Mouse (Mus musculus): ENCODE data around the gene Resf1. TPM values are rescaled to one million over a fixed set of nuclear protein-coding genes. Genes with fewer than 3 reads are reported as not detected.
"Not testable (repeated sequence)": the region's sequence is repeated elsewhere in the genome, so short reads cannot be mapped to it uniquely, and the experiment has no call there.

The Resf1 gene
- polyA plus RNA-seq, 1 experiment from 2014 or later: 44.8 TPM

DNA sequence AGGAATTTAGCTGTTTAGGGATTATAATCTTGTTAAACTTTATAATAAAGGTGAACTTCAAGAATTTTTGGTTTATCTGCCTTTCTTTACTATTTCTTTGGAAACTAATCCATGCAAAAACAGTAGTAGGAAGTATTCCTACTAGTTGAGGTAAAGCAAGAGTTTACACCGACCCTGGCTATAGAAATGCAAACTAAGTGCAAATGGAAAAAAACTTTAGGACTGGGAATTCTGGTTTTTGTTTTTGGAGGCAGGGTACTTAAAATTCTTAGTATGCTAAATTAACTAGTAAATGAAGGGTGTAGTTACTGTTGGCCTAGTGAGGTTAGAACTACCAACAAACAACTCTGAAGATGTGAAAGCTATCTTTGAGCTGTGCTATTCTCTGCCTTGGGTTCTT lies 3.0 kb downstream of the Resf1 start:
- peaks cover 13% of the 10 kb centered on the region for H3K4me1 ChIP-seq
- no peak for ATAC-seq (ENCODE audit: low FRiP score)
- no peak overlapping the region for H3K27ac ChIP-seq
- H3K9ac ChIP-seq: no peak overlapping the region
- WGBS: 85% methylated on average over 1 of the region's 1 CpGs
- H3K27me3 ChIP-seq: no peaks in the 10 kb centered on the region
- no peaks in the 10 kb centered on the region for H3K9me3 ChIP-seq
- H3K4me2 ChIP-seq: no peak overlapping the region
- H3K36me3 ChIP-seq (replicated peaks): peaks cover 37% of the 10 kb centered on the region
- no peak overlapping the region for H3K4me3 ChIP-seq (replicated peaks)

DNA sequence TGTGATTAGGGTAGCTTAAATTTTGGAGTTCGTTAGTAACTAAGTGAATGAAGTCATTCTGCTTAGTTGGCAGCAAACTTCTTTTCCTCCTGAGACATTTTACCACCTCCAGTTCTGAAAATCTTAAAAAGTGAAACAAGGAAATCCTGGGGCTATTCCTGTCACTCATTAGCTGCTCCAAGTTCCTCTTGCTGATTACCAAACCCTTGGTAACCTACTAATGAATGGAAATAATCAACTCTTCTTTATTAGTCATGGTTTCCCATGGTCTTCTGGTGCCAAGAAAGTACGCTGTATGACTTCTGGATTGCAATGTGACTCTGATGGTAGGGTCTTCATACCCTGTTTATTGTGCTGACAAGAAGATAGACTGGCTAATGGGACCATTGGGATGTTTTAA lies 5.7 kb downstream of the Resf1 start:
- Histone ChIP-seq H3K9me3 (no peaks in the 10 kb centered on the region), H3K36me3 (replicated peaks) (peaks cover 56% of the 10 kb centered on the region), H3K4me2 (no peak overlapping the region), H3K4me3 (replicated peaks) (no peak overlapping the region), H3K4me1 (peaks cover 13% of the 10 kb centered on the region), H3K27me3 (no peaks in the 10 kb centered on the region), H3K27ac (no peak overlapping the region), H3K9ac (no peak overlapping the region)
- 72% methylated on average over 2 of the region's 2 CpGs for WGBS
- ATAC-seq (ENCODE audit: low FRiP score): no peak

- no peak overlapping the region for H3K27ac ChIP-seq
- no peaks in the 10 kb centered on the region for H3K27me3 ChIP-seq
- H3K4me2 ChIP-seq: no peak overlapping the region
- H3K9me3 ChIP-seq: no peaks in the 10 kb centered on the region
- H3K9ac ChIP-seq: no peak overlapping the region
- H3K4me1 ChIP-seq: no peaks in the 10 kb centered on the region
- no peak for ATAC-seq (ENCODE audit: low FRiP score)
- peaks cover 77% of the 10 kb centered on the region for H3K36me3 ChIP-seq (replicated peaks)
- H3K4me3 ChIP-seq (replicated peaks): no peak overlapping the region
- WGBS: 92% methylated on average over 4 of the region's 4 CpGs
Observed at GRCm38 (mm10) chr6:149323523-149324241, 14.5 kb downstream of the Resf1 start.

DNA sequence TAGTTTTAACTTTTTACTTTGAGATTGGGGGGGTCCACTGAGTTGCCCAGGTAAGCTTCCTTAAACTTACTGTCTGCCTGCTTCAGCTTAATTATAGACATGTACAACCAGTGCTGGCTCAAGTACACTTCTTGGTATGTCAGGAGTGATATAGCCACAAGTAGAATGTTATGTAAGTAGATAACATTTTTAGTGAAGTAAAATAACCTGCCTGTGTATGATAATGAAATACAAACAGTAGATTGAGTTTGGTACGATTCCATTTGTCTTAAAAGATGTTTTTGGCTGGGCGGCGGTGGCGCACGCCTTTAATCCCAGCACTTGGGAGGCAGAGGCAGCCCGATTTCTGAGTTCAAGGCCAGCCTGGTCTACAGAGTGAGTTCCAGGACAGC lies 15.0 kb downstream of the Resf1 start:
- H3K9me3 ChIP-seq: no peaks in the 10 kb centered on the region
- WGBS: 99% methylated on average over 6 of the region's 6 CpGs
- H3K4me1 ChIP-seq: no peaks in the 10 kb centered on the region
- no peak overlapping the region for H3K4me3 ChIP-seq (replicated peaks)
- no peaks in the 10 kb centered on the region for H3K27me3 ChIP-seq
- no peak overlapping the region for H3K9ac ChIP-seq
- H3K4me2 ChIP-seq: no peak overlapping the region
- H3K27ac ChIP-seq: no peak overlapping the region
- peaks cover 81% of the 10 kb centered on the region for H3K36me3 ChIP-seq (replicated peaks)
- ATAC-seq (ENCODE audit: low FRiP score): no peak

- Histone ChIP-seq H3K27me3 (no peaks in the 10 kb centered on the region), H3K36me3 (replicated peaks) (peaks cover 75% of the 10 kb centered on the region), H3K27ac (no peak overlapping the region), H3K9ac (no peak overlapping the region), H3K4me1 (no peaks in the 10 kb centered on the region), H3K4me3 (replicated peaks) (no peak overlapping the region), H3K9me3 (no peaks in the 10 kb centered on the region), H3K4me2 (no peak overlapping the region)
- 95% methylated on average over 4 of the region's 4 CpGs for WGBS
- no peak for ATAC-seq (ENCODE audit: low FRiP score)
Observed at GRCm38 (mm10) chr6:149329071-149329470, 19.9 kb downstream of the Resf1 start.

GRCm38 (mm10) chr6:149330332-149330731 lies 21.1 kb downstream of the Resf1 start:
- no peak overlapping the region for H3K27ac ChIP-seq
- no peak overlapping the region for H3K9ac ChIP-seq
- no peaks in the 10 kb centered on the region for H3K4me1 ChIP-seq
- H3K36me3 ChIP-seq (replicated peaks): peaks cover 80% of the 10 kb centered on the region
- no peak for ATAC-seq (ENCODE audit: low FRiP score)
- H3K9me3 ChIP-seq: no peaks in the 10 kb centered on the region
- WGBS: 90% methylated on average over 1 of the region's 1 CpGs
- no peak overlapping the region for H3K4me3 ChIP-seq (replicated peaks)
- no peaks in the 10 kb centered on the region for H3K27me3 ChIP-seq
- H3K4me2 ChIP-seq: no peak overlapping the region

DNA sequence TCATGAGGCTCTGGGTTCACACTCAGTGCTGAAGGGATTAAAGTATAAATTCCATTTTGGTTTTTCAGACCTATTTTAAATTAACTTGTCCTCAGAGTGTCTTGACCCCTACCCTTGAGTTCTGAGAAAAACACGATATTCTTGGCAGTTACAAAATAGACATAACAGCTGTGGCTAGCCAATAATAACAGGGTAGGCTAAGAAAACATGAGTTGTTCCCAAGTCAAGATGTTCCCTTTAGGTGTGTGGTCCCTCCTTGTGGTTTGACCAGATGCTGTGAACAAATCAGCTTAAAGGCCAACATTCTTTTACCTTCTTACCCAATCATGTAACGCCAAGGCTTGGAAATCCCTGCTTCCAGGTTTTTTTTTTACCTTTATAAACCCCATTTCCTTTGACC lies 23.8 kb downstream of the Resf1 start:
- Histone ChIP-seq H3K27ac (no peak overlapping the region), H3K27me3 (no peaks in the 10 kb centered on the region), H3K4me1 (no peaks in the 10 kb centered on the region), H3K4me3 (replicated peaks) (no peak overlapping the region), H3K9ac (no peak overlapping the region), H3K36me3 (replicated peaks) (peaks cover 65% of the 10 kb centered on the region), H3K9me3 (no peaks in the 10 kb centered on the region), H3K4me2 (no peak overlapping the region)
- WGBS: 94% methylated on average over 2 of the region's 2 CpGs
- no peak for ATAC-seq (ENCODE audit: low FRiP score)

- Histone ChIP-seq H3K9me3 (0 out of 2 replicates have a peak, but pooled peaks cover 5% of the 10 kb centered on the region), H3K27me3 (no peaks in the 10 kb centered on the region), H3K9ac (no peak overlapping the region), H3K27ac (no peak overlapping the region), H3K4me3 (replicated peaks) (no peak overlapping the region), H3K36me3 (replicated peaks) (peaks cover 32% of the 10 kb centered on the region), H3K4me1 (no peaks in the 10 kb centered on the region), H3K4me2 (no peak overlapping the region)
- ATAC-seq (ENCODE audit: low FRiP score): no peak
Observed at GRCm38 (mm10) chr6:149337990-149338389, 28.8 kb downstream of the Resf1 start.

- peaks cover 26% of the 10 kb centered on the region for H3K36me3 ChIP-seq (replicated peaks)
- no peaks in the 10 kb centered on the region for H3K27me3 ChIP-seq
- 0 out of 2 replicates have a peak, but pooled peaks cover 5% of the 10 kb centered on the region for H3K9me3 ChIP-seq
- no peak for ATAC-seq (ENCODE audit: low FRiP score)
- WGBS: 85% methylated on average over 1 of the region's 1 CpGs
- no peak overlapping the region for H3K4me3 ChIP-seq (replicated peaks)
- H3K9ac ChIP-seq: no peak overlapping the region
- H3K4me1 ChIP-seq: no peaks in the 10 kb centered on the region
- H3K27ac ChIP-seq: no peak overlapping the region
- no peak overlapping the region for H3K4me2 ChIP-seq
Observed at GRCm38 (mm10) chr6:149338622-149339021, 29.4 kb downstream of the Resf1 start.

GRCm38 (mm10) chr6:149343802-149344201 lies 34.6 kb downstream of the Resf1 start:
- ATAC-seq (ENCODE audit: low FRiP score): no peak
- Histone ChIP-seq H3K9ac (no peak overlapping the region), H3K4me2 (no peak overlapping the region), H3K27me3 (no peaks in the 10 kb centered on the region), H3K9me3 (0 out of 2 replicates have a peak, but pooled peaks cover 5% of the 10 kb centered on the region), H3K4me3 (replicated peaks) (no peak overlapping the region), H3K36me3 (replicated peaks) (no peaks in the 10 kb centered on the region), H3K4me1 (no peaks in the 10 kb centered on the region), H3K27ac (no peak overlapping the region)
- 74% methylated on average over 2 of the region's 2 CpGs for WGBS

- ATAC-seq (ENCODE audit: low FRiP score): no peak
- no peak overlapping the region for H3K4me3 ChIP-seq (replicated peaks)
- no peaks in the 10 kb centered on the region for H3K27me3 ChIP-seq
- no peak overlapping the region for H3K4me2 ChIP-seq
- H3K36me3 ChIP-seq (replicated peaks): no peaks in the 10 kb centered on the region
- 0 out of 2 replicates have a peak, but pooled peaks cover 5% of the 10 kb centered on the region for H3K9me3 ChIP-seq
- H3K4me1 ChIP-seq: no peaks in the 10 kb centered on the region
- H3K27ac ChIP-seq: no peak overlapping the region
- no peak overlapping the region for H3K9ac ChIP-seq
Observed at GRCm38 (mm10) chr6:149344372-149344771, 35.2 kb downstream of the Resf1 start.

DNA sequence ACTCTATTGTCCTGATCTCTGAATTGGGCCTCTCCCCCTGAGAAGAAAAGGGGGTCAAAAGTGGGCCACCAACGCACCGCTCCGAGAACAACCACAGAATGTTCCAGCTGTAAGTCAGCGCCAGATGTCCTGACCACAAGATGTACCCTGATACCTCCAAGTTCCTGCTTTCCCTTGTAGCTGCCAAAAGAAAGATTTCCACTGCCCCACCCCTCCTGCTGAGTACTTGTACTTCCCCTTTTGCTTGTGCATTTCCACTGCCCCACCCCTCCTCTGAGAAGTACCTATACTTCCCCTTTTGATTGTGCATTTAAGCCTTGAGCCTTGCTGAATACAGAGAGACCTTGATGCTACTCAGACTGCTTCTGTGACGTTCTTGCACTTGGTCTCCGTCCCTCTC lies 39.0 kb downstream of the Resf1 start:
- not testable (repeated sequence) for H3K4me2 ChIP-seq; H3K4me3 ChIP-seq (replicated peaks); H3K27ac ChIP-seq; H3K36me3 ChIP-seq (replicated peaks); ATAC-seq (ENCODE audit: low FRiP score); H3K4me1 ChIP-seq; H3K9ac ChIP-seq; H3K9me3 ChIP-seq; H3K27me3 ChIP-seq
- WGBS: 95% methylated on average over 6 of the region's 6 CpGs

DNA sequence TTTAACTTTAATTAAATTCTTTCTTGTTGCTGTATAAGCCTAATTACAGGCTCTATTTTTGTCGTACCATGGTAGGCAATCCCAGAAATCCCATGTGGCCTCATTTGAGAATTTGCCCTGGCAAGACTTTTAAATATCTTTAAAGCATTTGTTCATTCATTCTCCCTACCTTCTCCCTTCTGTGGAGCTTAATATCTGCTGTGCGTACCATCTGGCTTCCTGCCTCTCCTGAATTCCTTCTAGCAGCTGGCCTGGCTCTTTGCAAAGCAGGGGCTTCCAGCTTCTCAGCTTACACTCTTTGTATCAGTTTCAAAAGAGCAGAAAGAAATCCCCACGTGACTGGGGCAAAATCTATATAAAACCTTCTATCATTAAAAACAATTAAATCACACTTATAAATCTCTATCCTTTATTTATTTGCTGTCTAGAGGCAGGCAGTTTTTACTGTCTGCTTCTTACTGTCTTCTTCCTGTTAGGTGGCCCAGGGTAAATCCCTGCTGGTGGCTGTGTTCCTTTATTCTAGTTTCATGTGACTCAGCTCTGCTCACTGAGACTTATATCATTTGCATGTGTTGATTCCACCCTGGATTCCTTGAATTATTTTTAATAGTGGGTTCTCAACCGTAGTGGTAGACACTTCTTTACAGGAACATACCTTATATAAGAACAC lies 45.7 kb downstream of the Resf1 start:
- H3K4me1 ChIP-seq: no peaks in the 10 kb centered on the region
- 45% methylated on average over 4 of the region's 4 CpGs for WGBS
- no peak overlapping the region for H3K9ac ChIP-seq
- H3K4me2 ChIP-seq: no peak overlapping the region
- no peaks in the 10 kb centered on the region for H3K9me3 ChIP-seq
- no peaks in the 10 kb centered on the region for H3K27me3 ChIP-seq
- no peak for ATAC-seq (ENCODE audit: low FRiP score)
- H3K36me3 ChIP-seq (replicated peaks): no peaks in the 10 kb centered on the region
- H3K4me3 ChIP-seq (replicated peaks): no peak overlapping the region
- no peak overlapping the region for H3K27ac ChIP-seq

Measured in forebrain, embryonic 12.5 days (tissue).